Mouse (Mus musculus) intestine, postnatal 0 days (tissue): Measurements from ENCODE around the gene Crbn. TPM values are rescaled to one million over a fixed set of nuclear protein-coding genes. Genes with fewer than 3 reads are reported as not detected.
A peak's percentile ranks its signal among the peaks of the same experiment; 100 is the strongest.

Experiments used
- ATAC-seq: fragments of 200-750 bp; cut with Nextera tagmentation; 2 replicates; pipeline ENCODE4 v1.8.0; 2017; ENCODE audit warnings: mild to moderate bottlenecking, moderate TSS enrichment, moderate library complexity
- H3K27ac ChIP-seq: fragments of 300-500 bp; sonication (generic); 2 replicates; pipeline ENCODE4 v1.5.1; 2014; ENCODE audit warnings: mild to moderate bottlenecking, low read depth, low read length, moderate library complexity
- H3K27me3 ChIP-seq: fragments of 300-500 bp; sonication (generic); replicated peaks from 2 replicates; pipeline ENCODE4 v1.6.1; 2014; ENCODE audit warnings: low read length, mixed read lengths; ENCODE audit not compliant: control insufficient read depth, insufficient read depth
- H3K36me3 ChIP-seq: fragments of 300-500 bp; sonication (generic); 2 replicates; pipeline ENCODE4 v1.6.1; 2014; ENCODE audit warnings: mild to moderate bottlenecking, moderate library complexity; ENCODE audit not compliant: control insufficient read depth, insufficient read depth
- H3K4me1 ChIP-seq: fragments of 300-500 bp; sonication (generic); replicated peaks from 2 replicates; pipeline ENCODE4 v1.6.1; 2014; ENCODE audit warnings: antibody characterized with exemption, low read length, mixed read lengths; ENCODE audit not compliant: control insufficient read depth, insufficient read depth
- H3K4me2 ChIP-seq: fragments of 300-500 bp; sonication (generic); replicated peaks from 2 replicates; pipeline ENCODE4 v1.6.1; 2014; ENCODE audit warnings: low read depth, mild to moderate bottlenecking, moderate library complexity
- H3K4me3 ChIP-seq: fragments of 300-500 bp; sonication (generic); 2 replicates; pipeline ENCODE4 v1.5.1; 2014; ENCODE audit warnings: low read depth, low read length
- H3K9ac ChIP-seq: fragments of 300-500 bp; sonication (generic); 2 replicates; pipeline ENCODE4 v1.6.1; 2014; ENCODE audit warnings: mild to moderate bottlenecking, low read depth, low read length
- H3K9me3 ChIP-seq: fragments of 300-500 bp; sonication (generic); 2 replicates; pipeline ENCODE4 v1.6.1; 2016; ENCODE audit warnings: mixed run types; ENCODE audit not compliant: control insufficient read depth
- CTCF ChIP-seq: sonication (generic); IDR thresholded peaks from 2 replicates; pipeline ENCODE4 v1.5.1; 2016; ENCODE audit warnings: low read depth, mild to moderate bottlenecking, control low read depth, antibody characterized with exemption, moderate library complexity
- WGBS: fragments of 180-500 bp; shearing (Covaris S2); extraction: QIAGEN DNeasy Blood & Tissue Kit; methylation state at CpG from one replicate; pipeline ENCODE4 v1.1.7; 2014; 5-methylcytosine and 5-hydroxymethylcytosine counted together
- polyA plus RNA-seq: library from polyadenylated mRNA; unstranded; fragments of >200 nt; fragmentation: Nextera tagmentation; extraction: Ambion mirVana; gene quantifications from 2 replicates; pipeline ENCODE4 v1.2.1, GENCODE M21; 2015

Crbn gene
- polyA plus RNA-seq, 1 experiment from 2014 or later = 54.8 TPM

DNA sequence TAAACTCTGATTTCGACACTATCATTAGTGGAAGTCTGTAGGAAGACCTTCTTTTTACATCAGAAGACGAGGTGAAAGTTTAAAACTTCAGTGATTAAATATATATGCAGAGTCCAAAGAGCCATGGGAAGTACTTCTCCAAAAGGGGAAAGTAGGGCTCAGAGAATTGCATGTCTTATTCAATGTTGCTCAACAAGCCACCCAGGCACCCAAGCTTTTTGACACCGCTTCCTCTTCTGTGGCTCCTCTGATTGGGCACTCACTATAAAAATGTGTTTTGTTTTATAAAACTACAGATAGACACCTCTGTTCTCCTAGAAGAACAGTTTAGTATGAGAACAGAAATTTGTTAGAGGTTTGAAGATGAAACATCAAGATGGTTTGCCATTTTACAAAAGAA lies 20.0 kb upstream of the Crbn start:
- no peak for TF ChIP-seq CTCF
- Histone ChIP-seq H3K4me1 (no peaks in the 10 kb centered on the region), H3K27ac (no peak overlapping the region), H3K4me2 (no peak overlapping the region), H3K9me3 (no peaks in the 10 kb centered on the region), H3K4me3 (no peak overlapping the region), H3K27me3 (no peaks in the 10 kb centered on the region), H3K9ac (no peak overlapping the region), H3K36me3 (no peaks in the 10 kb centered on the region)
- no peak for ATAC-seq
- 70% methylated on average over 3 of the region's 3 CpGs for WGBS

GRCm38 (mm10) chr6:106819246-106819645 lies 19.4 kb upstream of the Crbn start:
- H3K4me3 ChIP-seq = no peak overlapping the region
- H3K9me3 ChIP-seq = no peaks in the 10 kb centered on the region
- no peak overlapping the region for H3K4me2 ChIP-seq
- H3K36me3 ChIP-seq = no peaks in the 10 kb centered on the region
- no peak overlapping the region for H3K9ac ChIP-seq
- no peaks in the 10 kb centered on the region for H3K27me3 ChIP-seq
- no peak for TF ChIP-seq CTCF
- ATAC-seq = no peak
- no peak overlapping the region for H3K27ac ChIP-seq
- no peaks in the 10 kb centered on the region for H3K4me1 ChIP-seq

GRCm38 (mm10) chr6:106810686-106811085 lies 10.8 kb upstream of the Crbn start:
- H3K9ac ChIP-seq = no peak overlapping the region
- H3K27me3 ChIP-seq = no peaks in the 10 kb centered on the region
- 86% methylated on average over 3 of the region's 3 CpGs for WGBS
- no peak for ATAC-seq
- no peaks in the 10 kb centered on the region for H3K4me1 ChIP-seq
- no peak overlapping the region for H3K4me3 ChIP-seq
- no peaks in the 10 kb centered on the region for H3K9me3 ChIP-seq
- H3K27ac ChIP-seq = no peak overlapping the region
- no peaks in the 10 kb centered on the region for H3K36me3 ChIP-seq
- no peak for TF ChIP-seq CTCF
- no peak overlapping the region for H3K4me2 ChIP-seq

- H3K27me3 ChIP-seq = no peaks in the 10 kb centered on the region
These were observed 9.3 kb upstream of the Crbn start for GRCm38 (mm10) chr6:106809161-106809560.

DNA sequence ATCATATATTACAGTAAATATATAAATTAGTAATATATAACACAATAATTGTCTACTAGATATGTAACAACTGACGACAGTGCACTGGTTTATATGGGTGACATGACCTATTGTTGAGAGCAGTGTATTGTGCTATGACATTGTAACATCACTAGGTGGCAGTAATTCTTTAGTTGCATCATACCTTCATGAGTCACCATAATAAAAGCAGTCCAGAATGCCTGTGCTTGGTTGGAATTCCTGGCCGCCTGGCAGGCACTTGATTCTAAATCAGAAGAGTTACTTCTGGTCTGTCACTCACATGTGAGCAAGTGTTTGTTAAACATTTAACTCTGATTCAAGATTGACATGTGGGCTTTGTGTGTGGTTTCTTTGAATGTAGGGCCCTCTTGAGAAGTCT lies 5.0 kb upstream of the Crbn start:
- no peak overlapping the region for H3K4me2 ChIP-seq
- no peaks in the 10 kb centered on the region for H3K9me3 ChIP-seq
- H3K9ac ChIP-seq = no peak overlapping the region
- WGBS = 31% methylated on average over 2 of the region's 2 CpGs
- peak; percentile 74 for TF ChIP-seq CTCF
- no peaks in the 10 kb centered on the region for H3K36me3 ChIP-seq
- H3K27me3 ChIP-seq = no peaks in the 10 kb centered on the region; the same call in 1 of the 2 replicates
- no peaks in the 10 kb centered on the region for H3K4me1 ChIP-seq
- H3K4me3 ChIP-seq = no peak overlapping the region
- ATAC-seq = peak; percentile 67
- no peak overlapping the region for H3K27ac ChIP-seq

More at GRCm38 (mm10) chr6:106809161-106809560, 9.3 kb upstream of the Crbn start:
- ATAC-seq = no peak
- WGBS = 56% methylated on average over 2 of the region's 2 CpGs
- TF ChIP-seq CTCF = no peak
- Histone ChIP-seq H3K27ac (no peak overlapping the region), H3K4me2 (no peak overlapping the region), H3K4me3 (no peak overlapping the region), H3K36me3 (no peaks in the 10 kb centered on the region), H3K9ac (no peak overlapping the region), H3K9me3 (no peaks in the 10 kb centered on the region), H3K4me1 (no peaks in the 10 kb centered on the region)

GRCm38 (mm10) chr6:106800227-106800557 lies 315 bp upstream of the Crbn start:
- H3K36me3 ChIP-seq = no peaks in the 10 kb centered on the region
- WGBS = 51% methylated on average over 5 of the region's 5 CpGs
- H3K4me1 ChIP-seq = peaks cover 5% of the 10 kb centered on the region; the same call in 1 of the 2 replicates
- no peak overlapping the region for H3K9ac ChIP-seq
- H3K27ac ChIP-seq = no peak overlapping the region
- H3K4me3 ChIP-seq = peak overlapping the region; percentile 82
- TF ChIP-seq CTCF = no peak
- no peaks in the 10 kb centered on the region for H3K9me3 ChIP-seq
- ATAC-seq = no peak
- H3K27me3 ChIP-seq = no peaks in the 10 kb centered on the region; the same call in 1 of the 2 replicates
- H3K4me2 ChIP-seq = peak overlapping the region; percentile 70; the same call in 1 of the 2 replicates
